ENCODE assay signal across 18 mouse cellular contexts in the genomic region with DNA sequence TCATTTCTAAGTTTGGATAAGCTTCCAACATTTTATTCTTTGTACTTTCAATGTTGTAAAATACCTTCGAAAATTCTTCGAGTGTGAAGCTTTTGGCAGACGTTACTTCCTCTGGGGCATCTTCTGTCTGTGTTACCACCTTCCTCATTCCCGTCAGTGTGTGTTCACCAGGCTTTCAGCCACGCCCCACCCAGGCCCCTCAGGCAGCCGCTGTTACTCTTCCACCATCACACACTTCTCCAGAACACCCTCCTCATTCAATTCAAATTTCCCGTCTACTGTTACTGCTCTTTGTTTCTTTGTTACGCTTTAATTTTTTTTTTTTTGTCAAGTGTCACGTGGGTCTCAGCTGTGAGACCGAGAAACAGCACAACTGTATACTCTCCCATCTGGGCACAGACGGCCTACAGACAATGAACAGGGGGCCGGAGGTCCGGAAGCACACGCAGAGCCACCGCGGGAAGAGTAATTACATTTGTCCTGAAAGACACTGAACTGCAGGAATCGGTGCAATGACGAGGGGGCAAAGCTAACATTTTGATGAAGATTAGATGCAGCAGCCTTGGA.
DNase-seq lines count a peak whose midpoint lies in the region; ATAC-seq and TF ChIP-seq lines count a peak whose summit lies in the region.
"Had no signal": no experiment of that assay in that cellular context is flagged by ENCODE, and none has a peak within 500 bp of the region (broad histone marks: within the 10 kb centered on the region; RNA-seq: fewer than 3 reads in every experiment).

No protein-coding gene starts in this region.

- H3K27ac ChIP-seq in ES-E14 (ENCODE audit: insufficient read depth, low read depth, low read length, poor library complexity, severe bottlenecking) = no peak overlapping the region
- peak overlapping the region; percentile 46; the same call in 1 of the 2 replicates for H3K27ac ChIP-seq in hindbrain, embryonic 10.5 days
- no peak overlapping the region for H3K27ac ChIP-seq in midbrain, embryonic 15.5 days
- H3K27ac ChIP-seq: limb, embryonic 13.5 days; macrophage; stomach, embryonic 15.5 days had no signal

- DNase-seq in ES-E14 (ENCODE audit: low read depth, low spot score) = no peak
- DNase-seq in Muller cell, postnatal 12 days (ENCODE audit: inconsistent ontology term) = peak; percentile 9
- DNase-seq in hindbrain, embryonic 10.5 days (ENCODE audit: low spot score) = no peak
- DNase-seq in urinary bladder, postnatal 36 days (ENCODE audit: low spot score in 2 of 2) = no peak
- DNase-seq in heart, postnatal 36 days = no peak
- DNase-seq in adrenal gland, adult (ENCODE audit: inconsistent age in 2 of 2, low spot score in 1 of 2) = no peak
- DNase-seq: adrenal gland, postnatal 10 days; cerebellum, adult 11 months; gastrocnemius, postnatal 14 days; kidney, adult 9 months; liver, postnatal 0 days had no signal

- peaks cover 3% of the 10 kb centered on the region; the same call in 1 of the 2 replicates for H3K27me3 ChIP-seq in hindbrain, embryonic 10.5 days (ENCODE audit: insufficient read depth, poor library complexity, severe bottlenecking)
- no peaks in the 10 kb centered on the region; the same call in 1 of the 2 replicates for H3K27me3 ChIP-seq in midbrain, embryonic 15.5 days (replicated peaks)
- H3K27me3 ChIP-seq: limb, embryonic 13.5 days; stomach, embryonic 15.5 days had no signal

- ATAC-seq in midbrain, embryonic 15.5 days (replicated peaks) = no peak
- no peak for ATAC-seq in frontal cortex, adult (ENCODE audit: low TSS enrichment)
- ATAC-seq: liver, postnatal 0 days had no signal

- no peak overlapping the region for H3K4me3 ChIP-seq in ES-E14 (ENCODE audit: insufficient read depth in 1 of 2, low read depth in 1 of 2, low read length in 2 of 2, poor library complexity in 1 of 2, severe bottlenecking in 1 of 2)
- no peak overlapping the region for H3K4me3 ChIP-seq in hindbrain, embryonic 10.5 days
- H3K4me3 ChIP-seq in midbrain, embryonic 15.5 days = no peak overlapping the region
- H3K4me3 ChIP-seq: erythroblast, embryonic 14.5 days; limb, embryonic 13.5 days; stomach, embryonic 15.5 days had no signal

- peak overlapping the region; percentile 29; the same call in 1 of the 2 replicates for H3K4me2 ChIP-seq in midbrain, embryonic 15.5 days
- H3K4me2 ChIP-seq: heart, embryonic 11.5 days; limb, embryonic 13.5 days; stomach, embryonic 15.5 days had no signal

- intact Hi-C loops in heart, postnatal 36 days (cut with DNase I) = no loop called here

- 53% methylated on average over 18 of the region's 18 CpGs for WGBS in hindbrain, embryonic 10.5 days
- WGBS in midbrain, embryonic 15.5 days = 38% methylated on average over 18 of the region's 18 CpGs

- H3K9me3 ChIP-seq in ES-E14 (ENCODE audit: control insufficient read depth, insufficient read depth, low read depth, low read length) = no peaks in the 10 kb centered on the region
- no peaks in the 10 kb centered on the region for H3K9me3 ChIP-seq in hindbrain, embryonic 10.5 days
- no peaks in the 10 kb centered on the region for H3K9me3 ChIP-seq in midbrain, embryonic 15.5 days
- H3K9me3 ChIP-seq: limb, embryonic 13.5 days; stomach, embryonic 15.5 days had no signal

- no peaks in the 10 kb centered on the region for H3K36me3 ChIP-seq in ES-E14 (ENCODE audit: control insufficient read depth, insufficient read depth, low read length, poor library complexity, severe bottlenecking)
- H3K36me3 ChIP-seq in hindbrain, embryonic 10.5 days = no peaks in the 10 kb centered on the region
- H3K36me3 ChIP-seq in midbrain, embryonic 15.5 days (replicated peaks) = no peaks in the 10 kb centered on the region
- H3K36me3 ChIP-seq: limb, embryonic 13.5 days; stomach, embryonic 15.5 days had no signal

- in situ Hi-C loops in ES-E14 (cut with MboI; ENCODE audit: low sequenced_read_pairs in 2 of 2, unreplicated experiment in 2 of 2) = no loop called here

- peaks cover 0 to 2% of the 10 kb centered on the region in 2 experiments; a peak in 2 of 4 replicates for H3K4me1 ChIP-seq in ES-E14 (ENCODE audit: control insufficient read depth in 2 of 2, insufficient read depth in 2 of 2, low read length in 2 of 2, poor library complexity in 1 of 2)
- H3K4me1 ChIP-seq in hindbrain, embryonic 10.5 days (replicated peaks) = 0 out of 2 replicates have a peak, but pooled peaks cover 7% of the 10 kb centered on the region
- peaks cover 3% of the 10 kb centered on the region; the same call in 1 of the 2 replicates for H3K4me1 ChIP-seq in midbrain, embryonic 15.5 days
- H3K4me1 ChIP-seq: limb, embryonic 13.5 days; stomach, embryonic 15.5 days had no signal

- H3K9ac ChIP-seq in ES-E14 (ENCODE audit: insufficient read depth, low read depth, low read length, poor library complexity, severe bottlenecking) = no peak overlapping the region
- H3K9ac ChIP-seq in midbrain, embryonic 15.5 days = no peak overlapping the region
- H3K9ac ChIP-seq: limb, embryonic 13.5 days; liver, postnatal 0 days; stomach, embryonic 15.5 days had no signal

TF ChIP-seq in ES-E14, 5 proteins besides CTCF, POLR2A, EP300 and RAD21:
- TF ChIP-seq ZNF384 (IDR thresholded peaks at IDR 0.05; ENCODE audit: low read depth, low read length) (peak; percentile 94), HCFC1 (IDR thresholded peaks at IDR 0.05; ENCODE audit: borderline replicate concordance, insufficient read depth, low read length) (no peak)
